Mouse (Mus musculus): ENCODE data around the gene Prkra.
"Not testable (repeated sequence)": the region's sequence is repeated elsewhere in the genome, so short reads cannot be mapped to it uniquely, and the experiment has no call there.

Prkra gene

GRCm38 (mm10) chr2:76655444-76655843, 7.6 kb upstream of the Prkra start:
- CTCF ChIA-PET: no interaction called here

DNA sequence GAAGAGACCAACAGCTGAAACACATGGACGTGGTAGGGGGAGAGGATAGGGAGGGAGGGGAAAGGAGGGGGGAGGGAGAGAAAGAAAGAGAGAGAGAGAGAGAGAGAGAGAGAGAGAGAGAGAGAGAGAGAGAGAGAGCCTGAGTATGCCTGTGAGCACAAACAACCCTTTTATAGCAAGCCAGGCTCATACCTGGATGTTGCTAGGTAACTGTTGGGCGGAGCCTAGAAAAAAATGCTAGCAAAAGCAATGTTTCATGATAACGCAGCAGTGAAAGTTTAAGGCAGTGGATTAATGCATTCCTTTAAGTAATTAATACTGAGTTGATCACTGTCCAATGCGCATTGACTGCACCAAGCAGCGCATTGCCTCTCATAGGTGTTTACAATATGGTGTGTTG, 6.8 kb upstream of the Prkra start:
- CTCF ChIA-PET: no interaction called here

DNA sequence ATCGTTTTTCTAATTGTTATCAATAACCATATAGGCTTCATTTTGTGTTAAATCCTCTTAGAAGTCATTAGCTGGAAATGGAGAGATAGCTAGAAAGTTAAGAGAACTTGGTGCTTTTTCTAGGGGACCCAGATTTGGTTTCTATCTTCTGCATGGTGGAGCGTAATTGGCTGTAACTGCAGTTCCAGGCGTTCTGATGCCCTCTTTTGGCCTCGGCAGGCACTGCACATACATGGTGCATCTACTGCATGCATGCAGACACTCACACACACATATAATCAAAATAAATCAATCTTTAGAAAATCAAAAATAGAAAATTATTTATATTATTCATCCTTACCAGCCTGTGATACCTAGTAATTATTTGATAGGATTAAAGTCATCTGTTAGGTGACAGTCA, 5.3 kb upstream of the Prkra start:
- CTCF ChIA-PET: no interaction called here

DNA sequence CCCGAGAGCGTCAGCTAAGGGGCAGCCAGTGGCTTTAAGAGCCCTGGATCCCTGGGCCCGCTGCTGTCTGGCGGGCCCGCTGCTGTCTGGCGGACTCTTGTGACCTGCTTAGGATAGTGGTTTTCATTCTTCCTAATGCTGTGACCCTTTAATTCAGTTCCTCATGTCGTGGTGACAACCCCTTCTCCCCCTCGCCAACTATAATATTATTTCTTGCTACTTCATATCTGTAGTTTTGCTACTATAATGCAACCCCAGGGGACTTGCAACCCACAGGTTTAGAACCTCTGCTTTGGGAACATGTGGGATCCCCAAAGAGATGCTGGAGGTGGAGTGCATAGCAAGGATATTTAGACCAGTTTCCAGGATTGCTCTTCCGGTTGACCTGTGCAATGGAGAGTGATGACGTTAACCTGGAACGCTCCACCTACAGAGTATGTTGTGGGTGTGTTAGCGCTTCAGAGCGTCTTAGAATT, 889 bp upstream of the Prkra start:
- CTCF ChIA-PET: no interaction called here

DNA sequence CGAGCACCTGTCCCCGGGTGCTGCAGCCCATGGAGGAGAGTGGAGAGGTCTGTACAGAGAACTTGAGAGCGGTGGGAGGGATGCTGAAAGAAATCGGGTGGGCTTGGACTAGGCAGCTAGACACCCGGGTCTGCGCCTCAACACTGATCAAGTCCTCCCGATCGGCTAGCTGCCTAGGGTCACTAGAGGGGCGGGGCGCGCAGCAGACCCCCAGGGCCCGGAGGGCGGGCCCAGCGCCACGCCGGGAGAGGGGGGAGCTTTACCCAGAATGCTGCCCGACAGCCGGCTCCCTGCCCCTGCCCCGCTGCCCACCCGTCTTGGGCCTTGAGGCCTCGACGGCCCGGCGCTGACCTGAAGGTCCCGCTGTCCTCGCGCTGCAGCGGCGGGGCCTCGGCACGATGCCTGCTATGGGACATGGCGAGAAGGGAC, 360 bp downstream of the Prkra start:
- CTCF ChIA-PET: no interaction called here

- CTCF ChIA-PET: no interaction called here
These were observed 4.0 kb downstream of the Prkra start for GRCm38 (mm10) chr2:76643801-76644200.

DNA sequence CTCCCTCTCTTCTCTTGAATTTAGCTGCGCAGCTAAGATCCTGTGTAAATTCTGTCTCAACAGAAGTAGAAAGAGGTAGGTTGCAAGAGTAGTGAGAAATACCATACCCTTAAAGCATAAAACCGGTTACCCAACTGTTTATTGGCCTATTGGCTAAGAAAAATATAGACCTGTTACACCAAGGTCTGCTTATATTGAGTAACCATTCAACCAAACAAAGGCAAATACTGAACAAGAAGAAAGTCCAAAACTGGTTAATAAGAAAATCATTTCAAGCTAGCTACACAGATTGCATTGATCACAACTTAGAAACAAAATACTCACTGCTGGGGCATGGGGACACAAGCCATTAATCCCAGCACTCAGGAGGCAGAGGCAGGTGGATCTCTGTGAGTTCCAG, 8.2 kb downstream of the Prkra start:
- CTCF ChIA-PET: no interaction called here

GRCm38 (mm10) chr2:76631600-76631999, 16.2 kb downstream of the Prkra start:
- CTCF ChIA-PET: no interaction called here

DNA sequence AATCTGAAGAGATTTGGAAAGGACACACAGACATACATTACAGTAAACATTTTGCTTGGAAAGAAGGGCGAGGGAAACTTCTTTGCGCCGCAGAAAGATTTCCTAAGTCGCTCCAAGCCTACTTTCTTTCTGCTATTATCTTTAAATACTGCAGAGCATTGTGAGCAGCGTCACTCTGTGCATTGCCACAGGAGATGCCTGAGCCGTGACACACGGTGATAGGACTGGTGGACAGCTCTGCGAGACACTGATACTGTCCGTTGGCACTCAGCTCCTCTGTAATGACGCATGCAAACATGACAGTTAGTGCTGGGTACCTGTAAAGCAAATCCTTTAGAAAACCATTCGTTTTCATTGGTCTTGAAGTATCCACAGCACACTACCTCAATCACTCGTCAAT, 17.5 kb downstream of the Prkra start:
- CTCF ChIA-PET: no interaction called here

GRCm38 (mm10) chr2:76622316-76622715, 25.5 kb downstream of the Prkra start:
- CTCF ChIA-PET: not testable (repeated sequence)

- CTCF ChIA-PET: no interaction called here
These were observed 26.1 kb downstream of the Prkra start for GRCm38 (mm10) chr2:76621724-76622123.

DNA sequence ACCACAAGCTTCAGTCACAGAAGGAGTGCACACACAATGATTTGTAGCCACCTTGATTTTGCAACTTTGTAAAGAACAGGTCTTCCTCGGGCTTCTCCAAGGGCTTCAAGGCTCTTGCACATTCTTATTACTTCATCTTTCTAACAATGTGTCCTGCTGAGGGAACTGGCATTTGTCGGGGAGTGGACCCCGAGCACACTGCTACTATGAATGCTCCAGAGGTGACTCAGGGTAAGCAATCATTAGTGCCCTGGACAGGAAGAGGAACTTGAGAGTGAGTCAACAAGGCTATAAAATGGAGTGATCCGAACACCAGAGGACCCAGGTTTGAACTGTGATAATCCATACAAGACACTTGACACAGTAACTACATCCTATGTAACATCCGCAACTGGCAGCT, 27.6 kb downstream of the Prkra start:
- CTCF ChIA-PET: no interaction called here

- CTCF ChIA-PET: no interaction called here
These were observed 29.7 kb downstream of the Prkra start for GRCm38 (mm10) chr2:76618078-76618477.

GRCm38 (mm10) chr2:76611996-76612395, 35.8 kb downstream of the Prkra start:
- CTCF ChIA-PET: no interaction called here

DNA sequence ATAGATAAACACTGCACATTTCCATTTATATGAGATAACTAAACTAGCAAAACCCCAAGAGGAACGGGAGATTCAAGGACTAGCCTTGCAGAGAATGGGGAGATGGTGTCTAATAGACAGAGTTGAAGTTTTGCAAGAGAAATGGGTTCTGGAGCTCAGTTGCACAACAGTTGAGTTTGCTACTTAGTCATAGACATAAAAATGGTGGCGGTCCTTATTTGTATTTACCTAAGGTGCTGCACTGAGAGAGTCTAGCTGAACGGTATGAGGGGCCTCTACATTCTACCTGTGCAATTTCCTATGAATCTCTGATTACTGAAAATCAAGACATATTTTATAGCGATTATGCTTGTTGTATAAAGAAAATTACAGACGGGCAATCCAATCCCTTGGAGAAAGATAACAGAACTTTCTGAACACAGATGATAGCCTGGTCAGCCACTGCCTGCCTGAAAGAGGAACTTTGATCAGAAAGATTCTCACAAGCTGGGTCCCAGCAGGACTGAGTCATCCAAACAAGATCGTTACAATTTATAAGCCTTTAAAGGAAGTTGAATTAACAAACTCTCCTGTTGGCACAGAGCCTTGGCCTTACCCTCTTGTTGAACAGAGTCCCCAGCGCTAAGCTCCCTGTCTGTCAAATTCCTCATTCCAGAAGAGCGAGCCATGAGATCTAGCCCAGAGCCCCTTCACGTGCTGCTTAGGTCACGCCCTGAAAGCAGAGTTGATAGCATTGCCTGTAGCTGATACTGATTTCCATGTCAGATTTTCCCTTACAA, 37.3 kb downstream of the Prkra start:
- CTCF ChIA-PET: no interaction called here

DNA sequence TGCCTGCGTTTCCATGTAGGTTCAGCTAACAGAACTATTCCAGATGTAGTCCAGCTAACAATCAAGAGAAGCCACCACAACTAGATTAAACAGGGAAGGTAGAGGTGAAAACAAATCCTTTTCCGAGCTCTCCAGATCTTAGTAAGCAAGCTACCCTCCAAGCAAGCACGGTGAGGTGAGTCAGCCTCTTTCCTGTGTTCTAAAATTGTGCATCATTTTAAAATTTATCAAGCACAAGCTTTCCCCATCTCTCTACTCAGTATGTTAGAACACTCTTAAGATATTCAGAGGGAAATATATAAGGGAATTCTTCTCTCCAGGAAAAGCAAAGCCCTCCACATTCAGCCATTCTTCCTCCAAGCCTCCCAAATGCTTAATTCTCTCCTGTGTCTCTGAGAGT, 41.1 kb downstream of the Prkra start:
- CTCF ChIA-PET: no interaction called here

DNA sequence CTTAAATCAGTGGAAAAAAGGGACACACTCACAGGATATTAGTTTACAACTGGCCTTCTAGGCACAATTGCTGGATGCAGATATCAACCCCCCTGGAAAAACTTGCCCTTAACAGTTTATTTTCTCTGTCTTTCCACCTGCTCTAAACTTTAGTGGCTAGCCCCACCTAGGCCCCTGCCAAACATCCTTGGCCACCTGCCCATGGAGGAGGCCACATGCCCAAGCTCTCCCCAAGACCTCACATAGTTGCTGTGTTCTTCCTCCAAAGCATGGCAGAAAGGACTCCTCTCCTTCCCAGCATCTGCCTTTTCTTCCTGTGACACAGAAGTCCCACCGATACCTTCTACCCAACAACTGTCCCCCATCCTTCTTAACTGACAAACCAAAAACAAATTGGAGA, 45.6 kb downstream of the Prkra start:
- CTCF ChIA-PET: interaction anchor here (0.7 kb wide), 1 partner anchor 838 kb away, joined by 4 read pairs; no protein-coding TSS in a partner anchor

- CTCF ChIA-PET: no interaction called here
These were observed 48.6 kb downstream of the Prkra start for GRCm38 (mm10) chr2:76599214-76599613.

DNA sequence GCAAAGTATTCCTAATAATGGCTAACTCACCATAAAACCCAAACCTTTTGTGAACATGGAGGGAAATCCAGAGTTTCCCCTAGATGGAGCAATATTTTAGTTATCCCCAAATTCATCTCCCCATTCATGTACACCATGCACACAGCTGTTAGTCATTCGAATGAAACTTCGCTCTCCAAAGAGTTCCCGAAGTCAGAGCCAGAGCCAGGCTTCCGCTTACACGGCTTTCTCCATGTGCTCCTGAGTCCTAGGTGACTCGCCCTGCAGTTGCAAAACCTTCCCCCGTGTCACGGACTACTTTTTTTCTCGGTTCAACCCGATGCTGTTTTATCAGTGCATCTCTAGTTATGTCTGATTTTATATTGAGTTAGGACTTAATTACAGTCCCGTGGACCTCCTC, 50.3 kb downstream of the Prkra start:
- CTCF ChIA-PET: no interaction called here

DNA sequence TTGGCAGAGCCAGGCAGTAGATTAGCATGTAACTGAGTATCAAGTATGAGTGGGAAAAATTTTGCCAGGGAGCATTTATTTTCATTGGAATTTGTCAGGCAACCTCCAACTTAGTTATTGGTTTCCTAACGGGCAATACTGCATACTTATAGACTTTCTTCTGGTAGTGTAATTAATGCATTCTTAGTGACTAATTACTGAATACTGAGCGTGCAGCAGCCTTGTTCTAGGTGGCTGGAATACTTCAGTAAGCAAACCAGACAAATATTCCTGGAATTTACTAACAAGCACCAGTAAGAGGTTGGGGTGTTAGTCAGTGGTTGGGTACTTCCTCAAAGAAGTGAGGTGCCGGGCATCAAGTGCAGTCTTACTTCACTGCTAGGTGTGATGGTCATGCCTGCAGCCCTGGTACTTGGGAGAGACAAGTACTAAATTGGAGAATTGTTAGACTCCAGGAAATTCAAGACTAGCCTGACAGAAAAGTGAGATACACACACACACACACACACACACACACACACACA, 55.4 kb downstream of the Prkra start:
- CTCF ChIA-PET: no interaction called here

DNA sequence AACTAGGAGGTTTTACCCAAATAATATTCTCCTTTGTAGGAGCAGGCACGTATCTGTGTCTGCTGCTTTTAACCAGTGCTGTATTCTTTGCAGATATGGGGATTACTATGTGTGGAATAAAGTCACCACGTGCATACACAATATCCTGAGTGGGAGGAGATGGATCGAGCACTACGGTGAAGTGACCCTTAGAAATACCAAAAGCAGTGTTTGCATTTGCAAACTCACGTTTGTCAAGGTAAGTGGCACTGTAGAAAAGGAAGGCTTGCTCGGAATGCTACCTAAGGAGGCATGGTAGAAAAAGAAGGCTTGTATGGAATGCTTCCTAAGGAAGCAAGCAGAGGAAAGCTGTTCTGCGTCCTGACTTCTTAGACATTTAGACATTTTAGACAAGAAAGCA, 57.6 kb downstream of the Prkra start:
- CTCF ChIA-PET: no interaction called here

GRCm38 (mm10) chr2:76586906-76587305, 60.9 kb downstream of the Prkra start:
- CTCF ChIA-PET: no interaction called here

- CTCF ChIA-PET: no interaction called here
These were observed 62.7 kb downstream of the Prkra start for GRCm38 (mm10) chr2:76585090-76585489.
